In genomic region chr12:71948972-71949371, GRCm38 (mm10) we compare ENCODE assay signal across 18 mouse cellular contexts.
"Had no signal": no experiment of that assay in that cellular context is flagged by ENCODE, and none has a peak within 500 bp of the region (broad histone marks: within the 10 kb centered on the region; RNA-seq: fewer than 3 reads in every experiment).

No protein-coding gene starts in this region.

- H3K9ac ChIP-seq: liver, embryonic 14.5 days; lung, embryonic 14.5 days; midbrain, embryonic 13.5 days; midbrain, embryonic 15.5 days; neural tube, embryonic 12.5 days had no signal

- H3K27ac ChIP-seq: liver, embryonic 14.5 days; macrophage; midbrain, embryonic 13.5 days; midbrain, embryonic 15.5 days; neural tube, embryonic 12.5 days had no signal

- H3K27me3 ChIP-seq: midbrain, embryonic 13.5 days; midbrain, embryonic 15.5 days; neural tube, embryonic 12.5 days had no signal

- H3K4me1 ChIP-seq: midbrain, embryonic 15.5 days had no signal

- H3K9me3 ChIP-seq: midbrain, embryonic 13.5 days; midbrain, embryonic 15.5 days; neural tube, embryonic 12.5 days had no signal

- H3K4me2 ChIP-seq: liver, embryonic 11.5 days; lung, embryonic 14.5 days; midbrain, embryonic 11.5 days; midbrain, embryonic 13.5 days; midbrain, embryonic 15.5 days; neural tube, embryonic 12.5 days had no signal

- H3K4me3 ChIP-seq: midbrain, embryonic 13.5 days; midbrain, embryonic 15.5 days; myocyte; neural tube, embryonic 12.5 days had no signal

- ATAC-seq: midbrain, embryonic 13.5 days; midbrain, embryonic 15.5 days had no signal

- DNase-seq: liver; lung, embryonic 14.5 days; lung, postnatal 14 days; lung, postnatal 36 days; right cerebral cortex, postnatal 25 days; right cerebral cortex, postnatal 4 days; spleen, adult 18-20 months; thymus, adult 18-20 months; thymus, postnatal 14 days; thymus, postnatal 36 days had no signal
